Comparison of ENCODE assay signal across 9 mouse cellular contexts in the genomic region with DNA sequence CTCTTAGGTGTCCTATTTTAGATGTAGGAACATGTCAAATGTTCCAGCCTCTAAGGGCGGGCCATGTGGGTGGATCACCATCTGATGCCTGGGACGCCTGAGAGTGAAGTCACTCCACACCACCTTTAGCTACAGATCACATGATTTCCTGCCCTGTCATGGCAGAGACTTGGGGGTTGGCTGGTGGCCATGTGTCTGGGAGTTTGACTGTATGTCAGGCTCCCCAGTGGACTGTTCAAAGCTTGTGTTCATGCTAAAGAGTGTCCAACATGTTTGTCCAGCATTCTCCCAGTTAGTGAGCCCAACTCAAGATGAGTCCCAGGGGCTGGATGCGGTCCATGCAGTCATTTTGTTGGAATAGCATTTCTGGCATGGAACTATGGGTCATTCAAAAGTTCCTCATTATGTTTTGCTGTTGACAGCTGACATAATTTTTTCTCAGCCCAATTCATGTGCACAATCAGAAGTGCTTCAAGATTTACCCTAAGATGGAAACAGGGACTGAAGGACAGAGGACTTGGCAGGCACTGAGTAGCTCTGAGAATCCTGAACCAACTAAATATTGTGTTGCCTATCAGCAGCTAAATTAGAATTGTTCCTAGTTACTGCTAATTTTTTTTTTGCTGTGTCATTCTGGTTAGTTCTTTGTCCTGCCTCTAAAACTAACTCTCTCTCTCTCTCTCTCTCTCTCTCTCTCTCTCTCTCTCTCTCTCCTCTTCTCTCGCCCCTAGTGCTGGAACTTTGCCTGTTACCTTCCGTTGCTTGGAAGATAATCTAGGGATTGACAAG.
DNase-seq lines count a peak whose midpoint lies in the region; ATAC-seq and TF ChIP-seq lines count a peak whose summit lies in the region.
"Had no signal": no experiment of that assay in that cellular context is flagged by ENCODE, and none has a peak within 500 bp of the region (broad histone marks: within the 10 kb centered on the region; RNA-seq: fewer than 3 reads in every experiment).

No protein-coding gene starts in this region.

- 0 out of 2 replicates have a peak overlapping the region, but pooled peaks have one; percentile 37 for H3K27ac ChIP-seq in hindbrain, postnatal 0 days
- H3K27ac ChIP-seq in hindbrain, embryonic 10.5 days = no peak overlapping the region
- H3K27ac ChIP-seq in forebrain, embryonic 12.5 days = no peak overlapping the region
- H3K27ac ChIP-seq: liver, embryonic 13.5 days had no signal

- H3K36me3 ChIP-seq in hindbrain, postnatal 0 days (ENCODE audit: insufficient read depth, low read length) = no peaks in the 10 kb centered on the region; the same call in 1 of the 2 replicates
- H3K36me3 ChIP-seq in hindbrain, embryonic 10.5 days = peaks cover 24% of the 10 kb centered on the region; the same call in 1 of the 2 replicates
- H3K36me3 ChIP-seq in forebrain, embryonic 12.5 days (replicated peaks) = no peaks in the 10 kb centered on the region
- H3K36me3 ChIP-seq: liver, embryonic 13.5 days had no signal

- H3K4me2 ChIP-seq in hindbrain, postnatal 0 days (ENCODE audit: low read depth, low read length) = no peak overlapping the region
- no peak overlapping the region for H3K4me2 ChIP-seq in forebrain, embryonic 12.5 days
- H3K4me2 ChIP-seq: liver, embryonic 13.5 days had no signal

- intact Hi-C loops in heart, postnatal 10 days (cut with DNase I) = no loop called here

- ATAC-seq in hindbrain, postnatal 0 days = peak; percentile 71
- no peak for ATAC-seq in forebrain, embryonic 12.5 days (ENCODE audit: low FRiP score)
- ATAC-seq: forebrain, embryonic 16.5 days had no signal

- no peak overlapping the region for H3K4me3 ChIP-seq in hindbrain, postnatal 0 days (ENCODE audit: low read length)
- no peak overlapping the region for H3K4me3 ChIP-seq in hindbrain, embryonic 10.5 days
- H3K4me3 ChIP-seq in forebrain, embryonic 12.5 days (replicated peaks) = no peak overlapping the region
- H3K4me3 ChIP-seq: liver, embryonic 13.5 days had no signal

- H3K9me3 ChIP-seq in hindbrain, postnatal 0 days (ENCODE audit: low read length) = no peaks in the 10 kb centered on the region
- H3K9me3 ChIP-seq in hindbrain, embryonic 10.5 days = no peaks in the 10 kb centered on the region
- H3K9me3 ChIP-seq in forebrain, embryonic 12.5 days = no peaks in the 10 kb centered on the region
- H3K9me3 ChIP-seq: liver, embryonic 13.5 days had no signal

- H3K27me3 ChIP-seq in hindbrain, postnatal 0 days (ENCODE audit: insufficient read depth, low read length) = no peaks in the 10 kb centered on the region
- H3K27me3 ChIP-seq in hindbrain, embryonic 10.5 days (ENCODE audit: insufficient read depth, poor library complexity, severe bottlenecking) = no peaks in the 10 kb centered on the region
- no peaks in the 10 kb centered on the region for H3K27me3 ChIP-seq in forebrain, embryonic 12.5 days
- H3K27me3 ChIP-seq: liver, embryonic 13.5 days had no signal

- no peak overlapping the region for H3K9ac ChIP-seq in hindbrain, postnatal 0 days (replicated peaks; ENCODE audit: low read length)
- no peak overlapping the region for H3K9ac ChIP-seq in forebrain, embryonic 12.5 days
- H3K9ac ChIP-seq: liver, embryonic 13.5 days had no signal

- peak; percentile 50 for DNase-seq in hindbrain, postnatal 0 days (ENCODE audit: low spot score)
- DNase-seq in hindbrain, embryonic 10.5 days (ENCODE audit: low spot score) = no peak
- peak; percentile 39 for DNase-seq in 416B (ENCODE audit: low read depth)
- DNase-seq in Muller cell, postnatal 12 days (ENCODE audit: inconsistent ontology term) = peak; percentile 86
- peak; percentile 31 to 46 for DNase-seq in heart, postnatal 10 days
- no peak for DNase-seq in right cerebral cortex, postnatal 10 days (ENCODE audit: low spot score in 2 of 2)
- DNase-seq: liver, embryonic 13.5 days had no signal

- no peak for TF ChIP-seq CTCF in hindbrain, postnatal 0 days (IDR thresholded peaks at IDR 0.05; ENCODE audit: low read depth)

- H3K4me1 ChIP-seq in hindbrain, postnatal 0 days (ENCODE audit: insufficient read depth, low read length) = no peaks in the 10 kb centered on the region
- H3K4me1 ChIP-seq in hindbrain, embryonic 10.5 days (replicated peaks) = no peaks in the 10 kb centered on the region
- no peaks in the 10 kb centered on the region for H3K4me1 ChIP-seq in forebrain, embryonic 12.5 days
- H3K4me1 ChIP-seq: liver, embryonic 13.5 days had no signal

- 61% methylated on average over 5 of the region's 5 CpGs for WGBS in hindbrain, postnatal 0 days
- 87% methylated on average over 5 of the region's 5 CpGs for WGBS in hindbrain, embryonic 10.5 days
- 93% methylated on average over 5 of the region's 5 CpGs for WGBS in forebrain, embryonic 12.5 days

Comparison
In these comparisons a context has a peak if more than half of its experiments do, and no peak if none do; other contexts are left out.
1. DNase-seq: peak in hindbrain, postnatal 0 days (single experiment), 416B (single experiment), Muller cell, postnatal 12 days (single experiment) and heart, postnatal 10 days (2 of 2); none in hindbrain, embryonic 10.5 days (single experiment) and right cerebral cortex, postnatal 10 days (0 of 2).